Mouse (Mus musculus) midbrain, embryonic 10.5 days (tissue): Measurements from ENCODE around the gene Olfr56. TPM values are rescaled to one million over a fixed set of nuclear protein-coding genes. Genes with fewer than 3 reads are reported as not detected.
"Not testable (repeated sequence)": the region's sequence is repeated elsewhere in the genome, so short reads cannot be mapped to it uniquely, and the experiment has no call there.

ENCODE experiments used
- DNase-seq: peaks from one replicate; pipeline ENCODE4 v3.0.0-alpha.2; 2017; ENCODE audit warnings: low spot score
- H3K27ac ChIP-seq: fragments of 300-500 bp; sonication (generic); replicated peaks from 2 replicates; pipeline ENCODE4 v1.5.1; 2016; ENCODE audit warnings: mild to moderate bottlenecking
- H3K27me3 ChIP-seq: fragments of 300-500 bp; sonication (generic); 2 replicates; pipeline ENCODE4 v1.6.1; 2016; ENCODE audit warnings: low read depth, mild to moderate bottlenecking; ENCODE audit not compliant: poor library complexity, severe bottlenecking
- H3K36me3 ChIP-seq: fragments of 300-500 bp; sonication (generic); 2 replicates; pipeline ENCODE4 v1.6.1; 2016; ENCODE audit warnings: mild to moderate bottlenecking, moderate library complexity
- H3K4me1 ChIP-seq: fragments of 300-500 bp; sonication (generic); 2 replicates; pipeline ENCODE4 v1.6.1; 2016
- H3K4me3 ChIP-seq: fragments of 300-500 bp; sonication (generic); 2 replicates; pipeline ENCODE4 v1.5.1; 2016; ENCODE audit warnings: mild to moderate bottlenecking, moderate library complexity
- H3K9me3 ChIP-seq: fragments of 300-500 bp; sonication (generic); replicated peaks from 2 replicates; pipeline ENCODE4 v1.6.1; 2016; ENCODE audit warnings: mild to moderate bottlenecking
- WGBS: fragments of 180-500 bp; shearing (Covaris S2); methylation state at CpG from one replicate; pipeline ENCODE4 v1.1.7; 2016; 5-methylcytosine and 5-hydroxymethylcytosine counted together
- polyA plus RNA-seq: library from polyadenylated mRNA; unstranded; fragments of >200 nt; fragmentation: Nextera tagmentation; extraction: Ambion mirVana; gene quantifications from 2 replicates; pipeline ENCODE4 v1.2.1, GENCODE M21; 2016

The Olfr56 gene
- polyA plus RNA-seq, 1 experiment from 2014 or later: not detected

GRCm38 (mm10) chr11:48993296-48993695 is 14.6 kb downstream of the Olfr56 start:
- not testable (repeated sequence) for H3K9me3 ChIP-seq, H3K4me1 ChIP-seq, DNase-seq, H3K27me3 ChIP-seq, H3K36me3 ChIP-seq, H3K27ac ChIP-seq, H3K4me3 ChIP-seq
- 79% methylated on average over 10 of the region's 10 CpGs for WGBS

GRCm38 (mm10) chr11:48994018-48994417 is 15.3 kb downstream of the Olfr56 start, which contains the start of gene Tgtp1:
Tgtp1 (minus strand) TSS chr11:48994172.
- not testable (repeated sequence) for DNase-seq, H3K27ac ChIP-seq, H3K9me3 ChIP-seq, H3K27me3 ChIP-seq, H3K4me3 ChIP-seq, H3K4me1 ChIP-seq, H3K36me3 ChIP-seq
- 78% methylated on average over 2 of the region's 2 CpGs for WGBS

GRCm38 (mm10) chr11:49000411-49000810 is 21.7 kb downstream of the Olfr56 start:
- H3K9me3 ChIP-seq, H3K27me3 ChIP-seq, H3K27ac ChIP-seq, H3K4me1 ChIP-seq, H3K36me3 ChIP-seq, H3K4me3 ChIP-seq, DNase-seq: not testable (repeated sequence)
- WGBS: 82% methylated on average over 1 of the region's 1 CpGs

- H3K27me3 ChIP-seq, H3K4me1 ChIP-seq, DNase-seq, H3K9me3 ChIP-seq, H3K36me3 ChIP-seq, H3K27ac ChIP-seq, H3K4me3 ChIP-seq: not testable (repeated sequence)
- 75% methylated on average over 2 of the region's 2 CpGs for WGBS
These were observed 27.6 kb downstream of the Olfr56 start for GRCm38 (mm10) chr11:49006317-49006716.

GRCm38 (mm10) chr11:49006785-49007184 is 28.1 kb downstream of the Olfr56 start:
- not testable (repeated sequence) for H3K4me1 ChIP-seq, H3K9me3 ChIP-seq, H3K27me3 ChIP-seq, H3K4me3 ChIP-seq, DNase-seq, H3K27ac ChIP-seq, H3K36me3 ChIP-seq
- 60% methylated on average over 1 of the region's 1 CpGs for WGBS

- H3K4me1 ChIP-seq, DNase-seq, H3K4me3 ChIP-seq, H3K27ac ChIP-seq, H3K36me3 ChIP-seq, H3K27me3 ChIP-seq, H3K9me3 ChIP-seq: not testable (repeated sequence)
These were observed 33.4 kb downstream of the Olfr56 start for GRCm38 (mm10) chr11:49012074-49012473.

GRCm38 (mm10) chr11:49050064-49050463 is 71.4 kb downstream of the Olfr56 start:
- not testable (repeated sequence) for H3K27ac ChIP-seq, H3K27me3 ChIP-seq, DNase-seq, H3K4me1 ChIP-seq, H3K4me3 ChIP-seq, H3K9me3 ChIP-seq, H3K36me3 ChIP-seq

- H3K4me1 ChIP-seq, DNase-seq, H3K4me3 ChIP-seq, H3K27ac ChIP-seq, H3K27me3 ChIP-seq, H3K9me3 ChIP-seq, H3K36me3 ChIP-seq: not testable (repeated sequence)
- 82% methylated on average over 1 of the region's 6 CpGs for whole genome bisulfite sequencing
These were observed 72.6 kb downstream of the Olfr56 start, which contains the start of gene 9930111J21Rik2 for GRCm38 (mm10) chr11:49051093-49051891. 9930111J21Rik2 (minus strand) TSS chr11:49051242.

GRCm38 (mm10) chr11:49051894-49052293 is 73.2 kb downstream of the Olfr56 start:
- not testable (repeated sequence) for H3K27ac ChIP-seq, DNase-seq, H3K4me3 ChIP-seq, H3K9me3 ChIP-seq, H3K4me1 ChIP-seq, H3K36me3 ChIP-seq, H3K27me3 ChIP-seq
- WGBS: no CpG with 5 or more reads among the region's 5 CpGs

- not testable (repeated sequence) for H3K27ac ChIP-seq, H3K36me3 ChIP-seq, DNase-seq, H3K4me1 ChIP-seq, H3K9me3 ChIP-seq, H3K4me3 ChIP-seq, H3K27me3 ChIP-seq
- WGBS: 88% methylated on average over 2 of the region's 3 CpGs
These were observed 81.4 kb downstream of the Olfr56 start for GRCm38 (mm10) chr11:49060061-49060460.

- H3K9me3 ChIP-seq, H3K27me3 ChIP-seq, DNase-seq, H3K27ac ChIP-seq, H3K4me3 ChIP-seq, H3K36me3 ChIP-seq, H3K4me1 ChIP-seq: not testable (repeated sequence)
- 88% methylated on average over 2 of the region's 2 CpGs for WGBS
These were observed 83.2 kb downstream of the Olfr56 start for GRCm38 (mm10) chr11:49061865-49062264.

GRCm38 (mm10) chr11:49063713-49064469 is 85.2 kb downstream of the Olfr56 start, which contains the start of gene Tgtp2:
Tgtp2 (minus strand) TSS chr11:49064206.
- DNase-seq, H3K27ac ChIP-seq, H3K4me1 ChIP-seq, H3K27me3 ChIP-seq, H3K4me3 ChIP-seq, H3K36me3 ChIP-seq, H3K9me3 ChIP-seq: not testable (repeated sequence)
- WGBS: 85% methylated on average over 5 of the region's 5 CpGs

GRCm38 (mm10) chr11:49068358-49068757 is 89.7 kb downstream of the Olfr56 start:
- WGBS: 97% methylated on average over 1 of the region's 1 CpGs

More at GRCm38 (mm10) chr11:49068358-49068757, 89.7 kb downstream of the Olfr56 start:
- Histone ChIP-seq H3K27ac (no peak overlapping the region), H3K4me3 (no peak overlapping the region), H3K36me3 (no peaks in the 10 kb centered on the region), H3K9me3 (no peaks in the 10 kb centered on the region), H3K4me1 (no peaks in the 10 kb centered on the region), H3K27me3 (no peaks in the 10 kb centered on the region)
- no peak for DNase-seq
